Mouse (Mus musculus) midbrain, embryonic 10.5 days (tissue): Measurements from ENCODE around the gene B3galt6. TPM values are rescaled to one million over a fixed set of nuclear protein-coding genes. Genes with fewer than 3 reads are reported as not detected.

Experiments used
- DNase-seq: peaks from one replicate; pipeline ENCODE4 v3.0.0-alpha.2; 2017; ENCODE audit warnings: low spot score
- H3K27ac ChIP-seq: fragments of 300-500 bp; sonication (generic); replicated peaks from 2 replicates; pipeline ENCODE4 v1.5.1; 2016; ENCODE audit warnings: mild to moderate bottlenecking
- H3K27me3 ChIP-seq: fragments of 300-500 bp; sonication (generic); 2 replicates; pipeline ENCODE4 v1.6.1; 2016; ENCODE audit warnings: low read depth, mild to moderate bottlenecking; ENCODE audit not compliant: poor library complexity, severe bottlenecking
- H3K36me3 ChIP-seq: fragments of 300-500 bp; sonication (generic); 2 replicates; pipeline ENCODE4 v1.6.1; 2016; ENCODE audit warnings: mild to moderate bottlenecking, moderate library complexity
- H3K4me1 ChIP-seq: fragments of 300-500 bp; sonication (generic); 2 replicates; pipeline ENCODE4 v1.6.1; 2016
- H3K4me3 ChIP-seq: fragments of 300-500 bp; sonication (generic); 2 replicates; pipeline ENCODE4 v1.5.1; 2016; ENCODE audit warnings: mild to moderate bottlenecking, moderate library complexity
- H3K9me3 ChIP-seq: fragments of 300-500 bp; sonication (generic); replicated peaks from 2 replicates; pipeline ENCODE4 v1.6.1; 2016; ENCODE audit warnings: mild to moderate bottlenecking
- WGBS: fragments of 180-500 bp; shearing (Covaris S2); methylation state at CpG from one replicate; pipeline ENCODE4 v1.1.7; 2016; 5-methylcytosine and 5-hydroxymethylcytosine counted together
- polyA plus RNA-seq: library from polyadenylated mRNA; unstranded; fragments of >200 nt; fragmentation: Nextera tagmentation; extraction: Ambion mirVana; gene quantifications from 2 replicates; pipeline ENCODE4 v1.2.1, GENCODE M21; 2016

The B3galt6 gene
- polyA plus RNA-seq, 1 experiment from 2014 or later, result 14.0 TPM

DNA sequence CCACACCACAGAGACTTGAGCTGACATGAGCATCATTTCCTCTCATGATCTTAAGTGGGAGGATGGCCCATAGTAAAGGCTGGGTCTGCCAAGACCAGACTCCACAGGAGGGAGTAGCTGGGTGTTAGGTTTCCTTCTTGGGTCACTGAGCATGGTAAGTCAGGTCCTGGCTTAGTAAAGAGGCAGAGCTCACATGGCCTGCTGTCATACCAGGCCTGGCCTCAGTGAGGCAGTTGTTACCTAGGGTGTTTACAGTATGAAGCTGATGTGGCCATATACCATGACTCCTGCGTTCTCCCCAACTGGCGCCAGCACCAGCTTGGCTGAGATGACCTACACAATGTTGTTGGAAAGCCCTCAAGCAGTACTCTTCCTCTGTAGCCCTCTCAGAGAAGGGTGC is 19.2 kb downstream of the B3galt6 start:
- no peaks in the 10 kb centered on the region for H3K27me3 ChIP-seq
- no peaks in the 10 kb centered on the region for H3K36me3 ChIP-seq
- 0 out of 2 replicates have a peak, but pooled peaks cover 3% of the 10 kb centered on the region for H3K9me3 ChIP-seq
- H3K27ac ChIP-seq, result 0 out of 2 replicates have a peak overlapping the region, but pooled peaks have one; percentile 9
- WGBS, result 80% methylated on average over 2 of the region's 2 CpGs
- H3K4me3 ChIP-seq, result no peak overlapping the region
- peaks cover 9% of the 10 kb centered on the region for H3K4me1 ChIP-seq
- no peak for DNase-seq

GRCm38 (mm10) chr4:155972651-155973050 is 19.8 kb downstream of the B3galt6 start:
- 45% methylated on average over 6 of the region's 6 CpGs for WGBS
- 0 out of 2 replicates have a peak, but pooled peaks cover 3% of the 10 kb centered on the region for H3K9me3 ChIP-seq

GRCm38 (mm10) chr4:155970286-155970685 is 22.2 kb downstream of the B3galt6 start:
- H3K9me3 ChIP-seq, result no peaks in the 10 kb centered on the region
- no peak overlapping the region for H3K27ac ChIP-seq
- H3K36me3 ChIP-seq, result peaks cover 14% of the 10 kb centered on the region
- H3K4me3 ChIP-seq, result no peak overlapping the region
- DNase-seq, result no peak
- H3K4me1 ChIP-seq, result peaks cover 9% of the 10 kb centered on the region
- WGBS, result 83% methylated on average over 5 of the region's 5 CpGs
- no peaks in the 10 kb centered on the region for H3K27me3 ChIP-seq

More at GRCm38 (mm10) chr4:155972651-155973050, 19.8 kb downstream of the B3galt6 start:
- Histone ChIP-seq H3K4me3 (no peak overlapping the region), H3K27ac (0 out of 2 replicates have a peak overlapping the region, but pooled peaks have one; percentile 9), H3K4me1 (peaks cover 9% of the 10 kb centered on the region), H3K27me3 (no peaks in the 10 kb centered on the region), H3K36me3 (no peaks in the 10 kb centered on the region)
- no peak for DNase-seq

DNA sequence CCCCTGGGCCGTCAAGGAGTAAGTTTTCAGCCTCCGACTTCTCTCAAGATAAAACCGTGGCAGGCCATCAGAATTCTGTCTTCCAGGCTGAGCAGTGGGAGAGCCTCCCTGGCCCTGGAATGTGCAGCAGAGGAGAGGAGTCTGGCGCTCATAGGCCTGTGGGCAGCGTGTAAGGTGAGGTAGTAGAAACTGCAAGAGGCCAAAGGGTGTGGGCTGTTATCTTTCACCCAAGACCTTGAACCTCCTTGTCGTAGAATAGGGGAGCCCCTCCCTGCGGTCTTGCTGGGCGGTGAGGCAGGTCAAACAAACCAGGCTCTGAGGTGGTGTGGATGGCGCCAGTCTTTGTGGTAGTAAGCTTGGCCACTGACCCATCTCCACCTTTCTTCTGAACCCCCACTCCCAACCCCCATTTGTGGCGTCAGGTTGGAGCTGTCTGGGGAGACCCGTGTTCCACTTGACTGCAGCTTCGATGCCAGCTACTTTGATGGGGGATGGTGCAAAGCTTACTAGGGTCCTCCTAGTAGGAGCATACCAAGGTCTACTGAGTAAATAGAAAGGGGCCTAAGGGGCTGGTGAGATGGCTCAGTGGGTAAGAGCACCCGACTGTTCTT is 23.3 kb downstream of the B3galt6 start:
- 86% methylated on average over 13 of the region's 13 CpGs for whole genome bisulfite sequencing

DNA sequence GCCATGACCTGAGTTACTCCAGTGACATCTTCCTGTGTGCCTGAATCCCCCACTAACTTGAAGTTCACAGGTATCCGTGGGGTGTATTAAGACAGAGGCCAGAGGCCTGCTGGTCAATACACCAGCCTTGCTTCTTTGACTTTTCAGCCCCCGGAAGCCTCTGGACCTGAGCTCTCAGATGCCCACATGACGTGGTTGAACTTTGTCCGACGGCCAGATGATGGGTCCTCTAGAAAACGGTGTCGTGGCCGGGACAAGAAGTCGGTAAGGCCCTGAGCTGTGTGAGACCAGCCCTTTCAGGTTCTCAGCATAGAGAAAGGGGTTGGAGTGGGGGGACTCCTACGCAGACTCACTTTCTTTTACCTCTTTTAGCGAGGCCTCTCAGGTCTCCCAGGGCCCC is 28.1 kb downstream of the B3galt6 start:
- peaks cover 26% of the 10 kb centered on the region for H3K4me1 ChIP-seq
- no peak for DNase-seq
- H3K27ac ChIP-seq, result no peak overlapping the region
- no peak overlapping the region for H3K4me3 ChIP-seq
- WGBS, result 94% methylated on average over 11 of the region's 11 CpGs
- peaks cover 39% of the 10 kb centered on the region for H3K36me3 ChIP-seq
- no peaks in the 10 kb centered on the region for H3K9me3 ChIP-seq
- H3K27me3 ChIP-seq, result no peaks in the 10 kb centered on the region

More for the DNA sequence above, 23.3 kb downstream of the B3galt6 start:
- peaks cover 26% of the 10 kb centered on the region for H3K36me3 ChIP-seq
- no peak for DNase-seq
- no peak overlapping the region for H3K4me3 ChIP-seq
- no peaks in the 10 kb centered on the region for H3K9me3 ChIP-seq
- H3K4me1 ChIP-seq, result peaks cover 9% of the 10 kb centered on the region
- no peaks in the 10 kb centered on the region for H3K27me3 ChIP-seq
- no peak overlapping the region for H3K27ac ChIP-seq

DNA sequence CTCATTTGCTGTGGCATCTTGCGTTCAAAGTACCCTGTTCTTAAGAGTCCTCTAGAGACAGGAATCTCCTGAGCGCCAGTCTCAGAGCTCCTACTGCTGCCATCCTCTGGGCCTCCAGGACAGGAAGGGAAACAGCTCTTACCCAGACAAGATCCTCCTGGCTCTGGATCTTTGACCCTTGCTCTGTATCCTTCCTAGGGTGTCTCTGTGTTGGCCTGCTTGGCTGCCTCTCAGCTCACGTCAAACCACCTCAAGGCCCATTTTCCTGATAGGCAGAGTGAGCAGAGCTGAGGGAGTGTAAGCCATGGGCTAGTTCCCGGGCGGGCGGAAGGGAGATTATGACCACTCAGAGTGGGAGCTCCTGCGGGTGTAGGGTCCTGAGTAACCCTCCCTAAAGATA is 29.3 kb downstream of the B3galt6 start:
- peak overlapping the region; percentile 65 for H3K4me3 ChIP-seq
- peaks cover 26% of the 10 kb centered on the region for H3K4me1 ChIP-seq
- peak overlapping the region; percentile 83; the same call in 1 of the 2 replicates for H3K27ac ChIP-seq
- H3K9me3 ChIP-seq, result no peaks in the 10 kb centered on the region
- H3K27me3 ChIP-seq, result no peaks in the 10 kb centered on the region
- WGBS, result 50% methylated on average over 7 of the region's 7 CpGs
- no peak for DNase-seq
- peaks cover 51% of the 10 kb centered on the region for H3K36me3 ChIP-seq

DNA sequence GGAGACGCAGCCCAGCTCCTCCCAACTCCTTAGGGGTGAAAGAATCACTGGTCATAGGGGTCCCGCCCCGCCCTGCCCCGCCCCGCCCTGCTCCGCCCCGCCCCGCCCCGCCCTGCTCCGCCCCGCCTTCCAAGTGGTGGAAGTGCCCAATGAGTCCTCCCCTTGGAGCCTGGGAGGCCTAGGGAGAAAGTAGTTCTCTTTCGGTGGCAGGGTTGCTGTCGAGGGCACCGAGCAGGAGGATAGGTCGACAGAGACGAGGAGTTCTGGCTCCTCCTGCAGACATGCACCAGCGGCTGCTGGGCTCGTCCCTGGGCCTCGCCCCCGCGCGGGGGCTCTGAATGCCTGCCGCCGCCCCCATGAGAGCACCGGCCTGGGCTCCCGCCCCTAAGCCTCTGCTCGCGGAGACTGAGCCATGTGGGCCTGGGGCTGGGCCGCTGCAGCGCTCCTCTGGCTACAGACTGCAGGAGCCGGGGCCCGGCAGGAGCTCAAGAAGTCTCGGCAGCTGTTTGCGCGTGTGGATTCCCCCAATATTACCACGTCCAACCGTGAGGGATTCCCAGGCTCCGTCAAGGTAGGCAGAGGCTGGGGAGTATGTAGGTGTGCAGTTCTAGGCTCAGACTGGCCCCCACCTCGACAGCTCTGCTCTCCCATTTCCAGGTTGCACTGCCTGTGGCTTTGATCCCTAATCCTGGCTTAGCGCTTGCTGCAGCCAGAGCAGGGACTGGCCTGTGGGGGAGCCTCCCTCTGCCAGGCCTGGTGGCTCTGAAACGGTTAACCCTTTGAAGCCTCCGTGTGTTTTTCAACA is 30.1 kb downstream of the B3galt6 start, which contains the start of gene C1qtnf12:
TSS of gene C1qtnf12 (plus strand) at position 152 of the 805 bp plus-strand sequence.
- Histone ChIP-seq H3K27me3 (no peaks in the 10 kb centered on the region), H3K27ac (peak within 1 kb of the TSS; percentile 83), H3K9me3 (no peaks in the 10 kb centered on the region), H3K4me3 (peak within 1 kb of the TSS; percentile 65), H3K36me3 (peaks cover 58% of the 10 kb centered on the region), H3K4me1 (peaks cover 26% of the 10 kb centered on the region)
- peak; percentile 65 for DNase-seq
- under 1% methylated on average over 42 of the region's 42 CpGs for WGBS

- WGBS, result 10% methylated on average over 5 of the region's 5 CpGs
- Histone ChIP-seq H3K4me1 (peaks cover 26% of the 10 kb centered on the region), H3K4me3 (no peak overlapping the region), H3K9me3 (no peaks in the 10 kb centered on the region), H3K27ac (no peak overlapping the region), H3K27me3 (no peaks in the 10 kb centered on the region), H3K36me3 (peaks cover 64% of the 10 kb centered on the region)
- peak; percentile 75 for DNase-seq
Measured at GRCm38 (mm10) chr4:155959275-155959674, 33.2 kb downstream of the B3galt6 start.

DNA sequence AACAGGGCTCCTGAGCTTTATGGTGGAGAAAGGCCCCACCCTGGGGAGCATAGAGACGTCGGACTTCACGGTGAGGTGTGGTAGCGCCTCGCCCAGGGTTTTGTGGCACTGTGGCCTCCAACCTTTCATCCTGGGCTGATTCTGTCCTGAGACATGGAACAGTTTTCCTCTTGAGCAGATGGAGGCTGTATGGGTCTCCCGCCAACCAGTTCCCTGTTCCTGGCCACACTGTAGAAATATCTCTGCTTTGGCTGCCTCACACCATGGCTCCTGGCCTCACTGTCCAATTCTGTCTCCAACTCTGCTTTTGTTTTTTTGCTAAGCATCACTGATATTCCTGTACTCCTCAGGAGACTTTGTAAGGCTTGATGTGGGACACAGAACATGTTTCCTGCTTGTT is 37.0 kb downstream of the B3galt6 start:
- H3K27ac ChIP-seq, result no peak overlapping the region
- H3K9me3 ChIP-seq, result no peaks in the 10 kb centered on the region
- peaks cover 90% of the 10 kb centered on the region for H3K36me3 ChIP-seq
- no peak for DNase-seq
- H3K27me3 ChIP-seq, result no peaks in the 10 kb centered on the region
- H3K4me1 ChIP-seq, result no peaks in the 10 kb centered on the region
- no peak overlapping the region for H3K4me3 ChIP-seq
- 92% methylated on average over 6 of the region's 6 CpGs for WGBS

DNA sequence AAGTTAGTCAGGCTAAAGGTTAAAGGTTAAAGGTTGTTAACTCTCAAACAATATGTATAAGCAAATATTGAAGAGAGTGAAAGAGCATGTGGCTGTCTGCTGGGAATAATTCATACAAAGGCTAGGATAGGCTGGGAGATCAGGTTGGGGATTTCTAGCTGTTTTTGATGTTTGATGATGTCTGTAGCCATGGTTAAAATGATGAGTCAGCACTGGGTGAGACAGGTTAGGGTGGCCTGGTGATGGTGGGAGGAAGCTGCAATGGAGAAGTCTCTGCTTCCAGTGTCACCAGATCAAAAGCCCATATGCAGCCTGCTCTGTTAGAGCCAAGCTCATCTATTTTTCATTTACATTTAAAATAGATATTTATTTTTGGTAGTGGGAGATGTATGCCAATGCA is 45.4 kb downstream of the B3galt6 start:
- Histone ChIP-seq H3K4me1 (peaks cover 23% of the 10 kb centered on the region), H3K4me3 (no peak overlapping the region), H3K36me3 (peaks cover 64% of the 10 kb centered on the region), H3K27ac (no peak overlapping the region), H3K27me3 (no peaks in the 10 kb centered on the region), H3K9me3 (no peaks in the 10 kb centered on the region)
- DNase-seq, result no peak

- peaks cover 36% of the 10 kb centered on the region for H3K36me3 ChIP-seq
- WGBS, result under 1% methylated on average over 17 of the region's 17 CpGs
- peak overlapping the region; percentile 93 for H3K27ac ChIP-seq
- no peaks in the 10 kb centered on the region for H3K9me3 ChIP-seq
- H3K4me3 ChIP-seq, result peak overlapping the region; percentile 98
- DNase-seq, result no peak
- no peaks in the 10 kb centered on the region for H3K27me3 ChIP-seq
- peaks cover 23% of the 10 kb centered on the region for H3K4me1 ChIP-seq
Measured at GRCm38 (mm10) chr4:155944271-155944670, 48.2 kb downstream of the B3galt6 start.

GRCm38 (mm10) chr4:155943534-155944249 is 48.8 kb downstream of the B3galt6 start, which contains the start of gene Ube2j2:
TSS of gene Ube2j2 (plus strand) at chr4:155943831.
- Histone ChIP-seq H3K36me3 (peaks cover 30% of the 10 kb centered on the region), H3K27me3 (no peaks in the 10 kb centered on the region), H3K4me3 (peak within 1 kb of the TSS; percentile 98), H3K27ac (peak within 1 kb of the TSS; percentile 93), H3K9me3 (no peaks in the 10 kb centered on the region), H3K4me1 (peaks cover 23% of the 10 kb centered on the region)
- under 1% methylated on average over 80 of the region's 85 CpGs for WGBS
- DNase-seq, result peak; percentile 98
